Mouse (Mus musculus) kidney, postnatal 25 days (tissue): ENCODE measurements around the gene Hdlbp.
"Not testable (repeated sequence)": the region's sequence is repeated elsewhere in the genome, so short reads cannot be mapped to it uniquely, and the experiment has no call there.

Experiments used
- DNase-seq, 2 experiments: peaks; one replicate each; pipeline ENCODE4 v3.0.0; 2021; ENCODE audit warnings: mixed read lengths in 2 of 2

Gene Hdlbp

DNA sequence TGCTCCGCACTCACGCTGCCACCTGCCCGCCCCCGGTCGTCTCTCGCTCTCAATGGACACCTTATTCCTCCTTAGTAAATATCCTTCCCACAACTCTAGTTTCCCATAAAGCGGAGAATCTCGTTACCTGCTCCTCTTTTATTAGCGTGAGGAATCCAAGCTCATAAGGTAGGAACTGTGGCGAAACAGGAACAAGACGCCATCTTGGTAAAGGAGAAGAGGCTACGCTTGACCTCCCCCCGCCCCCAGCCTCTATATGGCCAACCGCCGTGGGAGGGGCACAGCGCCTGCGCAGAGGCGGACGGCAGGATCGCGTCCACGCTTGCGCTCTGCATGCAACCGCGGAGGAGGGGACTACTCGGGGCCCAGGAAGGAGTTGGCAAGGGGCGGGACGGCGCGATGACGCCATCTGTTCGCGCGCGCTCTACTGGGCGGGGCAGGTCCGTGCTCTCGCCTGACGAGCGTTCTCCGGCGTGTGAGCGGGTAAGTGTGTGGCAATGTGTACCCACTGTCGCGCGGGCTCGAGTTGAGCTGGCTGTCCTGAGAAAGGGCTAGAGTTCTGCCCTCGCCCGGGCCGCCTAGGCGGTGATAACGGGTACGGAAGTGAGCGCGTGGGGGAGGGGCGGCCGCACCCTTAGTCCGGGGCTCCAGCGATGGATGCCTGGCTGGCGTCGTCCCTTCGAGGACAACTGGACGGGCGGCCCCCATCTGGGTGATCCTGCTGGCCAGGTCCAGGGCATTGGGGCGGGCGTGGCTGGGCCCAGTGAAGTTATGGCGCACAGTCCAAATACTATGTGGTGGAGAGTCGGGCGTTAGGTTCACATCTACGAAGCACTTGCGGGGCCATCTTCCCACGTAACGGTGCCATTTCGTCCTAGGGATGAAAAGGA, at the start of gene Hdlbp:
Hdlbp (minus strand) TSS at position 230 of the 890 bp plus-strand sequence.
- peak; percentile 98 to 100 for DNase-seq

DNA sequence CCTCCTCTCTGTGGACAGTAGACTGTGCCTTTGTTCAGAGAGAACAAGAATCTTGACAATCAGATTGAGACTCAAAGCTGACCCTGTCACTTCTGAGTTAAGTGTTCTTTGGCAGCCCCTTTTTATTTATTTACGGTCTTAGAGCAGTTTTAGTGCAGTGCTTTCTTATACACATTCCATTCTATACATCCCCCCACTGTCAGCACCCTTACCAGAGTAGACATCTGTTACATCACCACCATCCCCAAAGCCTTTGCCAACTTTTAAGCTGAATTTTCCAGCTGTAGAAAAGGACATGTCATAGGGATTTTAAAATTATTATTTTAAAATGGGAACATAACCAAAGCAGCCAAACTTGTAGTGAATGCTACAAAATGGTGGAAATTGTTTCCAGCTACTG, 43.7 kb upstream of the Hdlbp start:
- DNase-seq = no peak

DNA sequence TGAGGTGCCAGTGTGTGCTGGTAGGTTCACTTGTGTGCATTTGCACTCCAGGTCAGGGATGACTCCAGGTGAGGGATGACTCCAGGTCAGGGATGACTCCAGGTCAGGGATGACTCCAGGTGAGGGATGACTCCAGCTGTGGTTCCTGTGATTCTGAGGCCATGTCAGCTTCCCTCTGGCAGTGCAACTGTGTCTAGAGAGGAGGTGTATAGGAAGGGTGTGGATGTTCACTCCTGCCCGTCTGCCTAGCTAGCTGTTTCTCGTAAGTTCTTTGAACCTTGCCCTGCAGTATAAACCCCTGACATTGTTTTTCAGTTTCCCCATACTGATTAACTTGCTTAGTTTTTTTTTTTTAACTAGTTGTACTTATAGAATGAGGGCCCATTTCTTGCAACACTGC, 42.9 kb upstream of the Hdlbp start:
- DNase-seq = peak; percentile 22 to 42

DNA sequence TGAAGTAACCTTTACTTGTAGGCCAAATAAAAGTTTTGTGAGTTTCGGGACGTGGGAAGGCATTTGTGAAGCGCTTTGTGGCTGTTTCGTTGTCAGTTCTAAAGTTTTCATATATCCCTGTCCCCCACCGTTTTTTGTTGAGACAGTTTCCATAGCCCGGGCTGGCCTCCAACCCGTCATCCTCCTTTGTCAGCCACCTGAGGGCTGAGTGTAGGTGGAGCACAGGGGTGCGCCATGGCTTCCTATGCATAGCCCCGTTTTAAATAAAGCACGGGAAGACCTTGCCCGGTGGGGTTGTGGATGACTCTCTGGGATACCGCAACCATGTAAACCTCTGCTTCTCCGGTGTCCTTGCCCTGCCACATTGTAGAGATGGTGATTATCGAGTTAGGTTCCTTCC, 34.6 kb upstream of the Hdlbp start:
- no peak for DNase-seq

DNA sequence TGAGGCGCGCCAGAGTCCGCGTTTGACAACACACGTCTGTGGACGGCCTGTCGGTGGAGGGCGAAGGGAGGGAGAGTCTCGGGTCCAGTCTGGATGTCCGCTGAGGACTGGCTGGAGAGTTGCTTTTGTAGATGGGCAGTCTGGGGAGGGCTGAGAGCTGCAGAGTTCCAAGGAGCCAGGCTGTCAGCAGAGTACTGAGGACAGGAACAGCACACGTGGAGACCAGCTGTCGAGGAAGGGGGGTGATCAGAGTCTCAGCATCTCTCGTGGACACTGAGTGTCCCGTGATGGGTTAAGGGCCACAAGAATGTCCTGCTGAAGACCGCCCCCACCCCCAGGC, 33.7 kb upstream of the Hdlbp start:
- no peak for DNase-seq

DNA sequence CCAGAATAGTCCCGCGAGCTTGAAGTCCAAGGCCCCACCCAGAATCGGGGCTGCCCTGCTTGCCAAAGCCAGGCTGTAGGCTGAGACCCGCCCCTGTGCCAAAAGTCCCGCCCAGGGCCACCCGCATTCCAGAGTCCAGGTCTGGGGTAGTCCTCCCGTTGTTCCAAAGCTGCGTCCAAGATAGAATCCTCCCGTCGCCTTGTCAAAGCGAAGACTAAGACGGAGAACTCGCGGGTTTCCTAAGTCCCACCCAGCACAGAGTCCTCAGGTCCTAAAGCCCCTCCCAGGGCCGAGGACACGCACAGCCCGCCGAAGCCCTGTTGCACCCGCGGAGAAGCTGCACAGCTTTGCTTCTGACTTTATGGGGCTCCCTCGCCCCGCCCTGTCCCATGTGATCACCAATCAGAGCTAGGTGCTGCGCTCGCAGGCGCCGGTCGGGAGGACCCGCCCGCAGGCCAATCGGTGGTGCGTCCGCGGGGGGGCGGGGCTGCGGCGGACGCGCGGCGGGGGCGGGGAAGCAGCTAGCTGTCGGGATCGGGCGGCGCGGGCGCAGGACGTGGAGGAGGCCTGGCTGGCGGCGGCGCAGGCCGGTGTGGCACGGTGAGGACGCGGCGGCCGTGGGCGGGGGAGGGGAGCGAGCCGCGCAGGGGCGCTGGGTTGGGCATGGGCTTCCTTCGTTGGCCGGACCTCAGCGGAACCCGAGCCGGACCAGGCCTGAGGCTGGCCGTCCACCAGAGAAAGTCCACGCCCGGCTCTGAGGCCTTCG, 33.2 kb upstream of the Hdlbp start, which contains the start of gene Farp2:
Farp2 (plus strand) TSS at position 495 of the 766 bp plus-strand sequence.
- DNase-seq = peak; percentile 97 to 99

DNA sequence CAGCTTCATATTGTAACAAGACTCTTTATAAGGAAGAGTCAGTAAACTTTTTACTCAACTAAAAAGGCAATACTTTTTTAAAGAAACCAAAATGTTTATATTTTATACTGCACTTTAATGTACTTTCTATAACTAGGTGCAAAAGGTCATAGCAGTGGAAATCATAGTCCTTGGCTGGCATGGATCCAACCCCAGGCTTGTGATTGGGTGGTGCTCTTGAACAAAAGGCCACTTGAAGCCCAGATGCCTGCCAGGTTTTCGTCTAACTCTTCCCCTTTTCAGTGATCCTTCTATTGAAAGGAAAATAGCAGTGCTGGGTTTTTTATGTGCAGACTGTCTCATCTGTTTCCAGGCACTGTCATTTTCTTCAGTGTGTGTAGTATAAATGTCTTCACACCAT, 30.0 kb upstream of the Hdlbp start:
- DNase-seq = peak; percentile 19 to 44

DNA sequence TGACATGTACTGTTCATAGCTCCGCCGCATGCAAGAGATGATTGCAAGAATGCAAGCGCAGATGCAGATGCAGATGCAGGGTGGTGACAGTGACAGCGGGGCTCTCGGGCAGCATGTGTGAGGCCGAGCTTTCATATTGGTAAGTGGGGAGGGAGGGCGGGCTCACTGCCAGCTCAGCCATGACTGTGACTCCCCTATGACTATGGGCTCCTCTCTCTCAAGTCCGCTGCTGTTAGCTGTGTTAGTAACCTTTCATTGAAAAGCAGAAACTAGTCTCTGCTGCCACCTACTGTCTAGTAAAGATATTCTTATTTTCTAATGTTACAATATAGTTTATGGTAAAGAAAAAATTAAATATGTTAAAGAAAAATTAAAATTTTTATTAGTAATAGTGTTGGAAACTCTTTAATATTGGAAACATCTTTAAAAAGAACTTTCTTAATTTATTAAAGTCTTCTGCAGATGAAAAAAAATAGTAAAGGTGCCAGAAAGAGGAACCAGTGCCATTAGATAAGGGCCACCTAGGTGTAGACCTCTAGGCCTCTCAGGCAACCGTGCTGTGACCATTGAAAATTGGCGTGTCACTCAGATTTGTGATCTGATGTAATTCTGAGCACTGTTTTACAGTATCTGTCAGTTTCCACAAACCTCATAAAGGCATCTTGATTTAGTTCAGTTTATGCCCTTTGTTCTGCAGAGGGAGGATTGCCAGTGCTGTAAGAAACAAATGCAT, 28.5 kb upstream of the Hdlbp start:
- peak in 1 of 2 experiments; percentile 40 for DNase-seq

DNA sequence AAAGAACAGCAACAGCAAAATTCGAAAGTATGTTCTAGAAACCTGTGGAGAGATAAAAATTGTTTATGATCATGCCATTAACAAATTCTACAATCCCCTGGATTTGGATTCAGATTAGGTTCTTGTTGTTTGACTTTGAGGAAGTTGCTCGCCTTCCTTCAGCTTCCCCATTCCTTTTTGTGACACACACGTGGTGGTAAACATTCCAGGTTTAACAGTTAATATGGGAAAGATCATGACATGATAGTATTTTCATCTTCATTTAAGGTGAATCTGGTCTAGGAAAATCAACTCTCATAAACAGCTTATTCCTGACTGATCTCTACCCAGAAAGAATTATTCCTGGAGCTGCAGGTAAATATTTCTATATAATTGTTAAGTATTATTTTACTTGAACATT, 16.7 kb upstream of the Hdlbp start:
- no peak for DNase-seq

DNA sequence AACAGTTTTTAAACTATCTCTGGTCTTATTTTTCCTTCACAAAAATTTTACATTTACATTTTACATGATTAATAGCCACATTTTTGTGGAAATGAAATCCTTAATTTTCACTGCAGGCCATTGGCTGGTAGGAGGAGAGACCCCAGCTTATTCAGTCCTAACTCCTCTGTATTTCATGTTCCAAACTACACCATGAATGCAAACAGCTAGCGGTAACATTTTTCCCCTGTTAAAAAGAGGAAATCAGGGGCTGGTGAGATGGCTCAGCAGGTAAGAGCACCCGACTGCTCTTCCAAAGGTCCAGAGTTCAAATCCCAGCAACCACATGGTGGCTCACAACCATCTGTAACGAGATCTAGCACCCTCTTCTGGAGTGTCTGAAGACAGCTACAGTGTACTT, 7.7 kb upstream of the Hdlbp start:
- not testable (repeated sequence) for DNase-seq

DNA sequence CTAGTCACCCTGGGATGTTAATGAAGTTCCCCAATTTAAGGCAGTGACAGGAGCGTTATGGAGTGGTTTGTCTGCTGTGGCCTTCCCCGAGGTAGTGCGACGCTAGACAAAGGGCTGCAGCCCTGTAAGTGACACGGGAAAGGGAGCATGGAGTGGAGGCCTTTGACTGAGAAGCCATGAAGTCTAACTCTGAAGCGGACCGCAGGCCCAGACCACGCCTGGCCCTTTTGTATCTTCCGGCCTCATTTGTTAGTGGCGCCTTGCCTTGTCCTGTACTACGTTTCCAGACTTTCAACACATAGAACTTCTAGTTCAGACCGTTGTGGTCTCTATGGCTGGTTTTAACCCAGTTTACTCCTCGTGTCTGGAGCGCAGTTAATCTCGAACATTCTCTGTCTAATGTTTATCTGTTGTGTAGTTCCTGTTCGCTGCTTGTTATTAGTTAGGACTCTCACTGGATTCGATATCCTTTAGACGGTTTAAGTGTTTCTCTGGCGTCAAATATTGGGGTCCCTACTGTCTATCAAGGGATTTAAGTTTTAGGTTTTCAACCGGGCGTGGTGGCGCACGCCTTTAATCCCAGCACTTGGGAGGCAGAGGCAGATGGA, 965 bp upstream of the Hdlbp start:
- DNase-seq = peak; percentile 4 to 41

DNA sequence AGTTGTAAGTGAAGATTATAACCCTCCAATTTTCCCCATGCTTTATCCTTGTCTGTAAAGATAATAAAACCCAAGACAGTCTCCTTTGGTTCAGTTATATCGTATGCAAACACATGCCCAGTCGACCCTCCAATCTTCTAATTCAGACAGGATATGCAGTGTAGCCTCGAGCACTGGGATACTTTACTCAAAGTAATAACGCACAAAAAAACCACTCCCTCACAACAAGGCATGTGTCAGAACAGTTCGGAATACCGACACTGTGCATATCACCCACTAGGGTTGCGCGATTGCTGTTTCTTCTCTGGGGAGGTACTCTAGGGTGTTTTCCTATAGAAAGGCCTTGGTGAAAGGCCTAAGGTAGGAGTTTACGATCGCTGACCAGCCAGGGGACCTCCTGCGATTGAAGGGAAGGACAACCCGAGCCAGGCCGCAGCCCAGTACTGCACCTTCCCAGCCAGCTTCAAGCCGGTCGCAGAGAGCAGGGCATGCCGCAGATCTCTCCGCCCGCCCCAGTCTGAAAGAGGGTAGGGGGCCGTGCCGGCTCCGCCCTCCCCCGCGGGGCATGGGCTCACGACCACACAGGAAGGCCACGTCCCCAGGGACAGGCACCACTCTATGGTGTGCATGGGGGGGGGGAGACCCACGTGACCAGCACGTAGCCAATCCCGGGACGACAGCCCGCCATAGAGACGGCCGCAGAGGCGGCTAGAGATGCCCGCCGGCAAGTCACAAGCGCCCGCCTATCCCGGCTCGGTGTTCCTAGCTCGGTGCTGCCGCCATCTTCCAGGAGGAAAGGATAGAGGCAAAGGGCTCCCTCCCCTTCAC, 643 bp downstream of the Hdlbp start:
- peak; percentile 99 to 100 for DNase-seq

DNA sequence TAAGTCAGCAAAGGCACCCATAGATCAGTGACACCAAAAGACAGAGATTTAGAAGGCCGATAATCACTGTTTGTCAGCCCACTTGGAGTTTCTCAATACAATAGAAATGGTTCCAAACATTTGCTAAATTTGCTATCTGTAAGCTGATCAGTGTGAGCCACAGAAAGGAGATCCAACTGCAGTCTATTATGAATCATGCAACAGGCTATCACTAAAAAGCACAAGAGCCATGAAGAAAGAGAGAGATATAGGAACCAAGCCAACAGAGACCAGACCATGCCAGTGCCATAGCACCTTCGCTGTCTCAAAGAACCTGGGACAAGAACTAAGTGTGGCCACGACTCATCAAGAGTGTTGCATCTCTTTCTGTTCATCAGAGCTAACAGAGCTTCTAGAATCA, 2.9 kb downstream of the Hdlbp start:
- no peak for DNase-seq

DNA sequence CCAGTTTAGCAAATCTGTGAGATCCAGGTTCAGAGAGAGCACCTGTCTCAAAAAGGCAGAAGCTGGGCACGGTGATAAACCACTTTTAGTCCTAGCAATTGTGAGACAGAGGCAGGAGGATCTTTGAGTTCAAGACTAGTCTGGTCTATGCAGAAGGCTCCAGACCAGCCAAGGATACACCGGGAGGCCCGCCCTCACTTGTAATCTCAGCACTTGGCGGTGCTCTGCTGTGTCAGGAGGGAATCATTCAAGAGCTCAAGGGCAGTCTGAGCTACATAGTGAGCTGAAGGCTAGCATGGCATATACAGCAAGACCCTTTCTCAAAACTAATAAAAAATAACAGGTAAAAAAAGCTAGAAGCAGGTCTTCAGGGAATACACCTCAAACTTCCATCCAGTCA, 10.0 kb downstream of the Hdlbp start:
- no peak for DNase-seq

DNA sequence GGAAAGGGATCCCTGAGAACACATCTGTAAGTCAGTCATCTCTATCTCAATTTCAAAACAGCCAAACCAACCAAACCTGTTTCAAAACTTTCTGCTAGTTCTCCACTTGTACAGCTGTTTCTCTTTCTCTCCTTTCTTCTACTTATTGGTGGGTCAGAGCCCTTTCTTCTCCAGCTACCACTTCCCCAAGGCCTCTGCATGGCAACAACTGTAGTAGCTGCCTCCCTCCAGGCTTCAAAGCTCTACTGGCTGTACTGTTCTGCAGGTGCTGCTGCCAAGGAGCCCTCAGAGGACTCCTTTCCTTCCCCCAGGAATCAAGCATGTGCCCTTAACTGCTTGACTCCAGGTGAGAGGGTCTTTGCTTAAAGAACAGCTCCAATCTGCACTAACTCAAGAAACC, 12.9 kb downstream of the Hdlbp start:
- no peak for DNase-seq

DNA sequence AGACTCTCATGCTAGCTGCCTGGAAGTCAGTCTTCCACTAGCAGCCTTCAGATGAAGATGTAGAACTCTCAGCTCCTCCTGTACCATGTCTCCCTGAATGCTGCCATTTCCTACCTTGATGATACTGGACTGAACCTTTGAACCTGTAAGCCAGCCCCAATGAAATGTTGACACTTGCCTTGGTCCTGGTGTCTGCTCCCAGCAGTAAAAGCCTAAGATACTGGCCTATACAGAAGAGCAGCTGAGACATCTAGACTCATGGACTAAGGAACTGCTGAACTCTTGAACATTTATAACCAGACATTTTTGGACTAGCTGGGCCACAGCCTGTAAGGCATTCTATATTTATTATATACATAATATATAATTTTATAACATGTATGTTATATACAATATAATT, 13.5 kb downstream of the Hdlbp start:
- no peak for DNase-seq

DNA sequence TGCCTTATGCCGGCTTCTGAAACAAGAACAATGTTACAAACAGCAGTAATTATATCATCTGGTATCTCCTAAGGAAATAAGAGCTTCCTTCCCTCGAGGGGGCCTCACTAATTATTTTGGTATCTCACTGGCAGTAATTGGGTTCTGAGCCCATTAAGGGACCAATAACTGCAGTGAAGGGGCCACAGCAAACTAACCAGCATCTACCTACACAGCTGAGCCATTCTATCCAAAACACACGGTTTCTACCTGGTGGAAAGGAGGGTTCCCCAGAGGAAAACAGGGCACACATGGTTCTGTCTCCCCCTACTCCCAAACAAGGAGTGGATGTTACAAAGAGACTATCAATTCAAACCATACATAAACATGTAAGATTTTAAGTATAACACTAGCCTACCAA, 19.5 kb downstream of the Hdlbp start:
- no peak for DNase-seq

DNA sequence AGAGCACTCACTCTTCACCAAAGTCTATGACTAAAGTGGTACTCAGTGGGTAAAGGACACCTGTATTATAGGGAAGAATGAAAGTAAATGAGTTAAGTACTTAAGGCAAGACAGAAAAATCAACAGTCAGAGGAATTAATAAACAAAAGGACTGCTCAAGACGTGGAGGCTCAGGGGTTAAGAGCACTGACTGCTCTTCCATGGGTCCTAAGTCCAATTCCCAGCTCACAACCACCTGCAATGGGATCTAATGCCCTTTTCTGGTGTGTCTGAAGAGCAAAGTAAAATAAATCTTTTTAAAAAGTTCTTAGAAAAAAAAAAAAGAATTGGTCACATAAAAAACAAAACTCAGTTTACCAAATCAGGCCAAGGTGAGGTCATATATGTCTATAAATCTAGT, 20.3 kb downstream of the Hdlbp start:
- no peak for DNase-seq

DNA sequence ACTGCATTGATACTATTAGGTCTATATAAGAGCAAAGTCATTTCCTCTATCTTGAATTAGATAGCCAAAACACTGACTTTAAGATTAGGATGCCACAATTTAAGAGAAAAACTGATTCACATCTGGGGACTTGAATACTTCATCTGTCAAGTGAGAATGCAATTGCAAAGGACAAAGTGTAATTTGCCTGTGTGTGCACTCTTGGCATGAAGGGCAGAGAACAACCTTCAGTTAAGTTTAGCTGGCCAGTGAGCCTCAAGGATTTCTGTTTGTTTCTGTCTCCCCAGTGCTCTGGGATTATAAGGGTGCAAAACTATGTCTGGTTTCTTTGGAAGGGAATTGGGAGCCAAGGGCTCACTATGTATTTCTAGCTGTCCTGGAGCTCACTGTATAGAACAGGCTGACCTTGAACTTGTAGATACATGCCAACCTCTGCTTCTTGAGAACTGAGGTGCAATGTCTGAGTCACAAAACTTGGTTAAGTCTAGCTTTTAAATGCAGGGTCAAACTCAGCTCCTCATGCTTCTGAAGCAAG, 24.8 kb downstream of the Hdlbp start:
- DNase-seq = peak in 1 of 2 experiments; percentile 9

DNA sequence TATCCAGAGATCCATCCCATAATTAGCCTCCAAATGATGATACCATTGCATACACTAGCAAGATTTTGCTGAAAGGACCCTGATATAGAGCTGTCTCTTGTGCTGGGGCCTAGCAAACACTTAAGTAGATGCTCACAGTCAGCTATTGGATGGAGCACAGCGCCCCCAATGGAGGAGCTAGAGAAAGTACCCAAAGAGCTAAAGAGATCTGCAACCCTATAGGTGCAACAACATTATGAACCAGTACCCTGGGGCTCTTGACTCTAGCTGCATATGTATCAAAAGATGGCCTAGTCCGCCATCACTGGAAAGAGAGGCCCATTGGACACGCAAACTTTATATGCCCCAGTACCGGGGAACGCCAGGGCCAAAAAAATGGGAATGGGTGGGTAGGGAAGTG, 28.5 kb downstream of the Hdlbp start:
- DNase-seq = not testable (repeated sequence)

DNA sequence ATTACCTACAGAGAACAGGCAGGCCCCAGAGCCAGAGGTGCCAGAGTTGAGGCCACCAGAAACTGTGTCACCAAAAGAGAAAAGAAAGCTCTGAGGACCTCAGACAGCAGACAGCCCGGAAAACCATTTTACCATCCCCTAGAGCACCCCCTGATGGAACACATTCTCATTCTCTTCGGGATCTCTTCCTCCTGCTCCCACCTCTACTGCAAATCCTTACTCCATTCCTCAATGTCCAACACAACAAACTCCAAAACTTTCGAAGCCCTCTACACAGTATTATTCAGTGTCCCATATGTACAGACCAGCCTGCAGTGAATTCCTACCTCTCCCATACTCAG, 32.8 kb downstream of the Hdlbp start:
- no peak for DNase-seq
